Mouse (Mus musculus): Measurements from ENCODE around the gene Gstm2. TPM values are rescaled to one million over a fixed set of nuclear protein-coding genes. Genes with fewer than 3 reads are reported as not detected.
"Not testable (repeated sequence)": the region's sequence is repeated elsewhere in the genome, so short reads cannot be mapped to it uniquely, and the experiment has no call there.

Gstm2 gene
- 11.7 TPM for polyA plus RNA-seq (2021)

GRCm38 (mm10) chr3:107986041-107986562 is at the start of gene Gstm2:
Gstm2 (minus strand) TSS chr3:107986453.
- POLR2A ChIA-PET: interaction anchor here (0.8 to 1.5 kb wide), 2 partner anchors 19 to 28 kb away, joined by 3 to 4 read pairs; no protein-coding TSS in a partner anchor
- ATAC-seq (no peak), DNase-seq (ENCODE audit: low read depth, low spot score) (no peak)
- no peaks in the 10 kb centered on the region for H3K27me3 ChIP-seq
- no peak for TF ChIP-seq CTCF (IDR thresholded peaks at IDR 0.05)
- in situ Hi-C loops (cut with MboI; ENCODE audit: low pct_unique_long_range_greater_than_20kb): no loop called here
- CTCF ChIA-PET: interaction anchor here (0.9 to 1.8 kb wide), 9 partner anchors 10 to 93 kb away, joined by 3 to 6 read pairs (median 3); partner anchors contain the start of genes Gstm1 and Gstm3

GRCm38 (mm10) chr3:108033156-108033555 is 46.9 kb upstream of the Gstm2 start:
- H3K27me3 ChIP-seq: no peaks in the 10 kb centered on the region
- TF ChIP-seq CTCF (IDR thresholded peaks at IDR 0.05): no peak
- in situ Hi-C loops (cut with MboI; ENCODE audit: low pct_unique_long_range_greater_than_20kb): no loop called here
- no peak for DNase-seq (ENCODE audit: low read depth, low spot score)
- ATAC-seq: no peak
- ChIA-PET POLR2A (interaction anchor here (0.7 kb wide), 1 partner anchor 16 kb away, joined by 8 read pairs; no protein-coding TSS in a partner anchor), CTCF (interaction anchor here (1.4 to 2.0 kb wide), 2 partner anchors 15 to 115 kb away, joined by 4 to 6 read pairs; partner anchors contain the start of gene Gstm1)

GRCm38 (mm10) chr3:108032113-108032512 is 45.9 kb upstream of the Gstm2 start:
- no peak for ATAC-seq
- in situ Hi-C loops (cut with MboI; ENCODE audit: low pct_unique_long_range_greater_than_20kb): no loop called here
- ChIA-PET CTCF (interaction anchor here (1.3 to 2.0 kb wide), 2 partner anchors 10 to 14 kb away, joined by 3 to 6 read pairs; partner anchors contain the start of gene Gstm1), POLR2A (no interaction called here)
- DNase-seq (ENCODE audit: low read depth, low spot score): no peak
- H3K27me3 ChIP-seq: no peaks in the 10 kb centered on the region
- no peak for TF ChIP-seq CTCF (IDR thresholded peaks at IDR 0.05)

- in situ Hi-C loops (cut with MboI; ENCODE audit: low pct_unique_long_range_greater_than_20kb): no loop called here
- DNase-seq (ENCODE audit: low read depth, low spot score) (no peak), ATAC-seq (no peak)
- no peaks in the 10 kb centered on the region for H3K27me3 ChIP-seq
- no peak for TF ChIP-seq CTCF (IDR thresholded peaks at IDR 0.05)
- CTCF ChIA-PET: interaction anchor here (1.2 to 1.9 kb wide), 3 partner anchors 10 to 18 kb away, joined by 4 to 9 read pairs (median 5); partner anchors contain the start of genes Gstm1 and Gstm4
- POLR2A ChIA-PET: no interaction called here
These were observed 42.5 kb upstream of the Gstm2 start for GRCm38 (mm10) chr3:108028641-108029365.

- CTCF ChIA-PET: interaction anchor here (0.9 to 1.7 kb wide), 2 partner anchors 19 to 34 kb away, joined by 3 to 4 read pairs; partner anchors contain the start of gene Gstm4
These were observed 40.3 kb upstream of the Gstm2 start for GRCm38 (mm10) chr3:108026597-108026996.

GRCm38 (mm10) chr3:108026049-108026448 is 39.8 kb upstream of the Gstm2 start:
- ChIA-PET CTCF (interaction anchor here (1.2 kb wide), 1 partner anchor 159 kb away, joined by 3 read pairs; no protein-coding TSS in a partner anchor), POLR2A (no interaction called here)
- no peaks in the 10 kb centered on the region for H3K27me3 ChIP-seq
- ATAC-seq (no peak), DNase-seq (ENCODE audit: low read depth, low spot score) (no peak)
- no peak for TF ChIP-seq CTCF (IDR thresholded peaks at IDR 0.05)
- in situ Hi-C loops (cut with MboI; ENCODE audit: low pct_unique_long_range_greater_than_20kb): no loop called here

More at GRCm38 (mm10) chr3:108026597-108026996, 40.3 kb upstream of the Gstm2 start:
- POLR2A ChIA-PET: no interaction called here
- no peak for TF ChIP-seq CTCF (IDR thresholded peaks at IDR 0.05)
- H3K27me3 ChIP-seq: no peaks in the 10 kb centered on the region
- DNase-seq (ENCODE audit: low read depth, low spot score) (no peak), ATAC-seq (no peak)
- in situ Hi-C loops (cut with MboI; ENCODE audit: low pct_unique_long_range_greater_than_20kb): no loop called here

DNA sequence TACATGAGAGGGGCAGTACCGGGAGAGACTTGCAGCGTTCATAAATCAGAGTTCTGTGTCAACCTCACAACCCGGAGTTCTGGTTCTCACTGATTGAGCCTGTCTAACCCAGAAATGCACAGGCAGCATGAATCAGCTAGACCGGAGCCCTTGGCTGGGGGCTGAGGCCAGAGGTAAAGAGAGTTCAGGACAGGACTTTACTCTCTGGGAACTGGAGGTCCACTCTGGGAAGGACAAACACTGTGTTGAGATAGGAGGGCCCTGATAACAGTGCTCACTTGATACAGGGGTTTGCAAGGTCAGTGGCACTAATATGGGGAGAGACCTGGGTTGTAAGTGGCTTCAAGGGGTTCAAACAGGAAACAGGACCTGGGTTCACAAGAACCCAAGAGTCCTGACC is 39.1 kb upstream of the Gstm2 start:
- no peak for DNase-seq (ENCODE audit: low read depth, low spot score)
- no peaks in the 10 kb centered on the region for H3K27me3 ChIP-seq
- TF ChIP-seq CTCF (IDR thresholded peaks at IDR 0.05): no peak
- POLR2A ChIA-PET: no interaction called here
- CTCF ChIA-PET: interaction anchor here (1.2 kb wide), 1 partner anchor 159 kb away, joined by 3 read pairs; no protein-coding TSS in a partner anchor
- in situ Hi-C loops (cut with MboI; ENCODE audit: low pct_unique_long_range_greater_than_20kb): no loop called here
- no peak for ATAC-seq

- in situ Hi-C loops (cut with MboI; ENCODE audit: low pct_unique_long_range_greater_than_20kb): no loop called here
- no peak for DNase-seq (ENCODE audit: low read depth, low spot score)
- POLR2A ChIA-PET: no interaction called here
- no peak for TF ChIP-seq CTCF (IDR thresholded peaks at IDR 0.05)
- no peaks in the 10 kb centered on the region for H3K27me3 ChIP-seq
- CTCF ChIA-PET: interaction anchor here (0.8 kb wide), 1 partner anchor 9 kb away, joined by 3 read pairs; no protein-coding TSS in a partner anchor
- no peak for ATAC-seq
These were observed 36.4 kb upstream of the Gstm2 start for GRCm38 (mm10) chr3:108022650-108023049.

DNA sequence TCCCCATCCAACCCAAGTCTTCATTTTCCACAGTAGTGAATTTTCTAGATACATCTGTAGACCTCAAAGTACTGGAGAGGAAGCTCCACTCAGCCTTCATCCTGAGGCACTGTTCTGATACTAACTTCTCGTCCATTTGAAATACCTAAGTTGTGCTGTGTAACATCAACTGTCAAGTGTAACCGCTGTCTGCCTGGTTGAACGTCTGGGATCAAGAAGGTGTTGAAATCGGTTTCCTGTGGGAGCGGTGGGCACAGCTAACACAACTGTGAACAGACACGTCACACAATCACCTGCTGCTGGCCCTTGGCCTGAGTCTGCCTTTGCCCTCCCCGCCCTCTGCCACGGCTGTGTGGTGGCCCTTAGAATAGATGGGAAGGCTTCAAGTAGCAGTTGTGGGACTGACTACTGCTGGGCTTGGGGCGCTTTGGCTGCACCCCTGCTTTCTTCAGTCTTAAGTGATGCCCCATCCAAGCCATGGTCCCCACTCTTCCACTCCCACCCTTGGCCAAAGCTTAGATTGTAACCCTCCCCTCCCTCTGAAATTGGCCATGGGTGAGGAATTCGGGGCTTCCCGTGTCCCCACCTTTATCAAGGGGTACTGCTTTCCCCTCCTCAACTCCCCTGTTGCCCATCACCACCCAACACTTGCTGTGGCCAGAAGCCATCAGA is 34.2 kb upstream of the Gstm2 start:
- H3K27me3 ChIP-seq; ATAC-seq; CTCF ChIA-PET; DNase-seq (ENCODE audit: low read depth, low spot score); POLR2A ChIA-PET; in situ Hi-C loops (cut with MboI; ENCODE audit: low pct_unique_long_range_greater_than_20kb): not testable (repeated sequence)

DNA sequence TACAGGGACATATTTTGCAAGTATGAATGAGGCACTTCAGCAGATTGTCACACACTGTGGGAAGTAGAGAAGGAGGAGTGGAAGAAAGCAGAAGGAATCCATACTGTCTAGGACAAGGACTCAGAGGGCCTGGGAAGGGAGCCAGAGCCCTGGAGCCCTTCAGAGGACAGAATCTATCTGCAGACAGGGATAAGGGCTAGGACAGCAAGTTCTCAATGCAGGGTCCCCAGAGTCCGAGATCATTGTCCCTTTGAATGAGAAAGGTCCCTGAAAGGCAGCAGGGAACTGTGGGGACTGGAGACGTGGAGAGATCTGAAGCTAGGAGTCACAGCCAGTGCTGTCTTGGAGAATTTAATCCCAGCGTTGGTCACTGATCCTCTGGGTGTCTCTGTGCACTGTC is 33.0 kb upstream of the Gstm2 start:
- POLR2A ChIA-PET: not testable (repeated sequence)

More for the DNA sequence above, 33.0 kb upstream of the Gstm2 start:
- CTCF ChIA-PET: interaction anchor here (3.8 to 4.5 kb wide), 2 partner anchors 70 to 80 kb away, joined by 25 read pairs; no protein-coding TSS in a partner anchor
- in situ Hi-C loops (cut with MboI; ENCODE audit: low pct_unique_long_range_greater_than_20kb): loop anchor here (5.0 kb wide), 2 partner anchors 43 to 67 kb away; no protein-coding TSS in a partner anchor
- not testable (repeated sequence) for ATAC-seq; DNase-seq (ENCODE audit: low read depth, low spot score); H3K27me3 ChIP-seq
